Mouse (Mus musculus): ENCODE data around the gene Tbl1xr1.

DNA sequence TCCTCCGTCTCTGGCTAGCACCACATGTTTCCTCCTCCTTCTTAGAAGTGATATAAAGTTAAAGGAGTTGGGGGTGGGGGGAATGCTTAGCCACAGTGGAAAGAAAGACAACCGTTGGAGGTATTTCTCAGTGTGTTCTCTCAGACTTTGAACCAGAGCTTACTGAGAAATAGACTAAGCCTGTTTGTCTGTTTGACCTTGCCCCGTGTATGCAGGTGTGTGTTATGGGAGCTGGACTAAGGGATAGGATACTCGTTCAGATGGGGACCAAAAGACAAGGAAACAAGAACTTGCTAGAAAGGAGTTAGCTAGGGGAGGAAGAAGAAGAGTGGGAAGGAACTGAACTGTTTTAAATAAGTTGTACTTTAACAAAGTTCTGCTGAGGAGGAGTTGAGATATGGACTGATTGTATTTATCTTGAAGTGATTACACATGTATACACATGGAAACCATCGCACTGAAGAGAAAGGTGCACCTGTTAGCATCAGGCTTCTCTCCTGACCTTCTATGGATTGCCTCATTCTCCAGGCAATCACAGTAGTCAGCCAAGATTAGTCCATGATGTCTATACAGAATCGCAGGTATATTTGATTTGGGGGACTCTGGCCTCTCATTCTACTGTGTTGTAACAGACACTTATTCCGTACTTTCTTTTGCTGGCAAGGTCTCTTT is 117.9 kb downstream of the Tbl1xr1 start:
- TF ChIP-seq EP300 (IDR thresholded peaks at IDR 0.05; ENCODE audit: low read depth) (no peak), CTCF (IDR thresholded peaks at IDR 0.05; ENCODE audit: low read depth) (no peak)

Measured in liver, postnatal 0 days (tissue).